Mouse (Mus musculus) spleen, adult 2 months (tissue): ENCODE measurements around the gene Arhgap21.

Experiments used
- CTCF ChIP-seq: fragments of 200-500 bp; IDR thresholded peaks from 2 replicates; pipeline ENCODE4 v1.5.1; 2011; ENCODE audit warnings: mild to moderate bottlenecking, inconsistent platforms; ENCODE audit not compliant: insufficient read depth, insufficient read length, insufficient replicate concordance; ENCODE audit errors: extremely low read depth
- POLR2A ChIP-seq: fragments of 200-500 bp; IDR thresholded peaks from 2 replicates; pipeline ENCODE4 v1.6.1; 2011; ENCODE audit warnings: low read depth, low read length, inconsistent platforms

- TF ChIP-seq CTCF = no peak
- TF ChIP-seq POLR2A = no peak
These were observed 47.1 kb downstream of the Arhgap21 start for GRCm38 (mm10) chr2:20921558-20921957.
